Mouse (Mus musculus): ENCODE results near the gene Foxm1. TPM values are rescaled to one million over a fixed set of nuclear protein-coding genes. Genes with fewer than 3 reads are reported as not detected.
"Not testable (repeated sequence)": the region's sequence is repeated elsewhere in the genome, so short reads cannot be mapped to it uniquely, and the experiment has no call there.

Gene Foxm1
- polyA plus RNA-seq, 1 experiment from 2014 or later = 6.7 TPM

GRCm38 (mm10) chr6:128366466-128366865 is 3.7 kb downstream of the Foxm1 start:
- DNase-seq (ENCODE audit: low spot score) = no peak
- WGBS = 93% methylated on average over 5 of the region's 5 CpGs
- Histone ChIP-seq H3K4me1 (replicated peaks; ENCODE audit: control insufficient read depth, insufficient read depth, low read length) (peaks cover 7% of the 10 kb centered on the region), H3K27ac (no peak overlapping the region), H3K4me3 (replicated peaks; ENCODE audit: low read length) (no peak overlapping the region), H3K9ac (no peak overlapping the region), H3K27me3 (ENCODE audit: control insufficient read depth, insufficient read depth, low read length) (no peaks in the 10 kb centered on the region), H3K4me2 (replicated peaks) (no peak overlapping the region), H3K9me3 (ENCODE audit: control insufficient read depth, low read length) (no peaks in the 10 kb centered on the region), H3K36me3 (replicated peaks; ENCODE audit: control insufficient read depth, insufficient read depth) (peaks cover 11% of the 10 kb centered on the region; the same call in 1 of the 2 replicates)
- ATAC-seq (ENCODE audit: low FRiP score) = no peak

GRCm38 (mm10) chr6:128370040-128370439 is 7.3 kb downstream of the Foxm1 start:
- no peak for DNase-seq (ENCODE audit: low spot score)
- WGBS = 95% methylated on average over 5 of the region's 5 CpGs
- no peak for ATAC-seq (ENCODE audit: low FRiP score)
- H3K4me1 ChIP-seq (replicated peaks; ENCODE audit: control insufficient read depth, insufficient read depth, low read length) = peaks cover 5% of the 10 kb centered on the region; the same call in 1 of the 2 replicates
- H3K27ac ChIP-seq = no peak overlapping the region
- no peak overlapping the region for H3K9ac ChIP-seq
- no peak overlapping the region for H3K4me3 ChIP-seq (replicated peaks; ENCODE audit: low read length)
- H3K4me2 ChIP-seq (replicated peaks) = no peak overlapping the region
- no peaks in the 10 kb centered on the region for H3K9me3 ChIP-seq (ENCODE audit: control insufficient read depth, low read length)
- H3K27me3 ChIP-seq (ENCODE audit: control insufficient read depth, insufficient read depth, low read length) = no peaks in the 10 kb centered on the region
- H3K36me3 ChIP-seq (replicated peaks; ENCODE audit: control insufficient read depth, insufficient read depth) = peaks cover 11% of the 10 kb centered on the region; the same call in 1 of the 2 replicates

GRCm38 (mm10) chr6:128375192-128375591 is 12.4 kb downstream of the Foxm1 start, which contains the start of the genes Tex52 and Gm44596:
TSS of gene Tex52 (plus strand) at chr6:128375456.
TSS of gene Gm44596 (plus strand) at chr6:128375503.
- peak; percentile 75; the same call in 1 of the 2 replicates for ATAC-seq (ENCODE audit: low FRiP score)
- peak within 1 kb of the TSS; percentile 49; the same call in 1 of the 2 replicates for H3K27ac ChIP-seq
- no peaks in the 10 kb centered on the region for H3K36me3 ChIP-seq (replicated peaks; ENCODE audit: control insufficient read depth, insufficient read depth)
- H3K9ac ChIP-seq = no peak within 1 kb of the TSS
- 21% methylated on average over 6 of the region's 6 CpGs for WGBS
- H3K4me3 ChIP-seq (replicated peaks; ENCODE audit: low read length) = no peak within 1 kb of the TSS
- H3K4me2 ChIP-seq (replicated peaks) = no peak within 1 kb of the TSS
- DNase-seq (ENCODE audit: low spot score) = peak; percentile 54
- no peaks in the 10 kb centered on the region for H3K27me3 ChIP-seq (ENCODE audit: control insufficient read depth, insufficient read depth, low read length)
- H3K4me1 ChIP-seq (replicated peaks; ENCODE audit: control insufficient read depth, insufficient read depth, low read length) = peaks cover 5% of the 10 kb centered on the region; the same call in 1 of the 2 replicates
- H3K9me3 ChIP-seq (ENCODE audit: control insufficient read depth, low read length) = no peaks in the 10 kb centered on the region

DNA sequence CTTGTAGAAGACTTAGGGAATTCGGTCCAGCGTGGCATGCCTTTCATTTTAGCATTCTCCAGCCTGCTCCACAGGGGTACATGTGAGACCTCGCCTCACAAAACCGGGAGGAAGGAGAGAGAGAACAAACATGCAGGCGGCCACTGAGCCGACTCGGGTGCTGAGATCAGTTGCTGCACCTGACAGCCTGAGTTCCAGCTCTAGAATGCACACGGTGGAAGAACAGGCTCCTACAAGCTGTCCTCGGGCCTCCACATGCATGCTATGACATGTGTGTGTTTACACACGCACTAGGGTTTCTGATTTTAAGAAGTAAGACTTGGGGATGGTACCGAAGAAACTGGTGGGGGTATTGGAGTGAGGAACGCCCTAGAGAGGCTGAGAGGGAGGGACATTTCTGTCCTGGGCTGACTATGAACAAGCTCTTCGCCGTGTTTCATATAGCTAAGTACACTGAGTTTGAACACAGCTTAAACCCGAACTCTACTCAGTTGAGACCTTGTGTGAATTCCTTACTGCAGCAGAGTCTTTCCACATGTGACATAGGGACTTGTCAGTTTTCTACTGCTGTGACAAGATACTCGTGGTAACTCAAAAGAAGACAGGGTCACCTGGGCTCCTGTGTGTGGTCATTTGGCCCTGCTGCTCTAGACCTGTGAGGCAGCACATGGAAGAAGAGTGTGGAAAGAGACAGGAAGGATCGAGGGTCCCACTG is 13.8 kb downstream of the Foxm1 start:
- ATAC-seq (ENCODE audit: low FRiP score) (no peak), DNase-seq (ENCODE audit: low spot score) (no peak)
- Histone ChIP-seq H3K4me2 (replicated peaks) (no peak overlapping the region), H3K4me1 (replicated peaks; ENCODE audit: control insufficient read depth, insufficient read depth, low read length) (peaks cover 5% of the 10 kb centered on the region; the same call in 1 of the 2 replicates), H3K9ac (no peak overlapping the region), H3K9me3 (ENCODE audit: control insufficient read depth, low read length) (no peaks in the 10 kb centered on the region), H3K36me3 (replicated peaks; ENCODE audit: control insufficient read depth, insufficient read depth) (no peaks in the 10 kb centered on the region), H3K4me3 (replicated peaks; ENCODE audit: low read length) (no peak overlapping the region), H3K27me3 (ENCODE audit: control insufficient read depth, insufficient read depth, low read length) (no peaks in the 10 kb centered on the region), H3K27ac (no peak overlapping the region)
- 94% methylated on average over 17 of the region's 17 CpGs for WGBS

- H3K27ac ChIP-seq = no peak overlapping the region
- H3K27me3 ChIP-seq (ENCODE audit: control insufficient read depth, insufficient read depth, low read length) = no peaks in the 10 kb centered on the region
- no peak overlapping the region for H3K9ac ChIP-seq
- no peak overlapping the region for H3K4me3 ChIP-seq (replicated peaks; ENCODE audit: low read length)
- no peaks in the 10 kb centered on the region for H3K9me3 ChIP-seq (ENCODE audit: control insufficient read depth, low read length)
- 86% methylated on average over 16 of the region's 16 CpGs for WGBS
- ATAC-seq (ENCODE audit: low FRiP score) = no peak
- H3K36me3 ChIP-seq (replicated peaks; ENCODE audit: control insufficient read depth, insufficient read depth) = no peaks in the 10 kb centered on the region
- H3K4me1 ChIP-seq (replicated peaks; ENCODE audit: control insufficient read depth, insufficient read depth, low read length) = peaks cover 4% of the 10 kb centered on the region; the same call in 1 of the 2 replicates
- no peak overlapping the region for H3K4me2 ChIP-seq (replicated peaks)
- DNase-seq (ENCODE audit: low spot score) = no peak
Measured at GRCm38 (mm10) chr6:128379636-128380035, 16.9 kb downstream of the Foxm1 start.

- H3K4me2 ChIP-seq (replicated peaks); H3K9ac ChIP-seq; H3K4me1 ChIP-seq (replicated peaks; ENCODE audit: control insufficient read depth, insufficient read depth, low read length); ATAC-seq (ENCODE audit: low FRiP score); H3K9me3 ChIP-seq (ENCODE audit: control insufficient read depth, low read length); H3K27ac ChIP-seq; DNase-seq (ENCODE audit: low spot score); H3K36me3 ChIP-seq (replicated peaks; ENCODE audit: control insufficient read depth, insufficient read depth); H3K4me3 ChIP-seq (replicated peaks; ENCODE audit: low read length); H3K27me3 ChIP-seq (ENCODE audit: control insufficient read depth, insufficient read depth, low read length): not testable (repeated sequence)
- WGBS = 87% methylated on average over 1 of the region's 1 CpGs
Measured at GRCm38 (mm10) chr6:128380594-128381167, 17.9 kb downstream of the Foxm1 start.

DNA sequence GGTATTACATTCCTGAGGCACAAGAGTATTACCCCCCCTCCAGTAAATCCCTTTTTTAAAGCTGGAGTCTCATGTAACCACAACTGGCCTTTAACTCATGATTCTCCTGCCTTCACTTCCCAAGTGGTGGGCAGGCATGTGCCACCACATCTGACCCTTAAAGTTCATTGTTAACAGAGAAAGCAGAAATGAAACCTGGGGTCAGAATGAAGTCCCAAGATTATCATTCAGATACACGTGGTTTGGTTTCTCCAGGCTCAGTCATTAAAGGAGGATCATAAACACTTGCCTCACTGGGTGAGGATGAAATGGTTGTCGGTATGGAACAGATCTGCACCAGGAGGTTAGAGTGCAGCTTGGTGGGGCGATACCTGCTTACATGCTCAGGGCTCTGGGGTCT is 18.5 kb downstream of the Foxm1 start:
- Histone ChIP-seq H3K9ac (no peak overlapping the region), H3K4me2 (replicated peaks) (no peak overlapping the region), H3K36me3 (replicated peaks; ENCODE audit: control insufficient read depth, insufficient read depth) (no peaks in the 10 kb centered on the region), H3K27me3 (ENCODE audit: control insufficient read depth, insufficient read depth, low read length) (no peaks in the 10 kb centered on the region), H3K9me3 (ENCODE audit: control insufficient read depth, low read length) (no peaks in the 10 kb centered on the region), H3K4me3 (replicated peaks; ENCODE audit: low read length) (no peak overlapping the region), H3K27ac (no peak overlapping the region), H3K4me1 (replicated peaks; ENCODE audit: control insufficient read depth, insufficient read depth, low read length) (no peaks in the 10 kb centered on the region)
- WGBS = 85% methylated on average over 3 of the region's 3 CpGs
- DNase-seq (ENCODE audit: low spot score) (no peak), ATAC-seq (ENCODE audit: low FRiP score) (no peak)

GRCm38 (mm10) chr6:128383752-128384151 is 21.0 kb downstream of the Foxm1 start:
- Histone ChIP-seq H3K4me3 (replicated peaks; ENCODE audit: low read length) (no peak overlapping the region), H3K4me1 (replicated peaks; ENCODE audit: control insufficient read depth, insufficient read depth, low read length) (no peaks in the 10 kb centered on the region), H3K27me3 (ENCODE audit: control insufficient read depth, insufficient read depth, low read length) (no peaks in the 10 kb centered on the region), H3K36me3 (replicated peaks; ENCODE audit: control insufficient read depth, insufficient read depth) (no peaks in the 10 kb centered on the region), H3K9me3 (ENCODE audit: control insufficient read depth, low read length) (no peaks in the 10 kb centered on the region), H3K27ac (no peak overlapping the region), H3K4me2 (replicated peaks) (no peak overlapping the region), H3K9ac (no peak overlapping the region)
- ATAC-seq (ENCODE audit: low FRiP score) (no peak), DNase-seq (ENCODE audit: low spot score) (no peak)
- WGBS = 76% methylated on average over 7 of the region's 7 CpGs

DNA sequence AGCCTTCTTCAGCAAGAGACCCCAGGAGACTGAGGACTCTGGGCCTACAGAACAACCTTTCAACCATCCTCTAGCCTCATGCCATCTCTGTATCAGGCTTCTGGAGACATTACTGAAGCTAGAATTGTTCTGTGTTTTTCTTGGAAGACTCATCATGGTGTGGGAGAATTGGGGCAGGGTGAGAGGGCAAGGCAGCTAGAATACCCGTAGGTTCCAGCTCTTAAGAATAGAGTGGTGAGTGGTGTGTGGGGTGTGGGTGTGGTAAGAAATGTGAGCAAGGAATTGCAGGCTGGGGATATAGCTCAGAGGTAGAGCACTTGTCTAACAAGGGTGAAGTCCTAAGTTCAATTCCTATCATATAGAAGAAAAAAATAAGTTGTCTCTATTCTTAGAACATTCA is 22.3 kb downstream of the Foxm1 start:
- WGBS = 84% methylated on average over 1 of the region's 1 CpGs
- H3K4me2 ChIP-seq (replicated peaks) = no peak overlapping the region
- no peaks in the 10 kb centered on the region for H3K36me3 ChIP-seq (replicated peaks; ENCODE audit: control insufficient read depth, insufficient read depth)
- no peaks in the 10 kb centered on the region for H3K27me3 ChIP-seq (ENCODE audit: control insufficient read depth, insufficient read depth, low read length)
- no peak overlapping the region for H3K4me3 ChIP-seq (replicated peaks; ENCODE audit: low read length)
- ATAC-seq (ENCODE audit: low FRiP score) (no peak), DNase-seq (ENCODE audit: low spot score) (no peak)
- no peaks in the 10 kb centered on the region for H3K9me3 ChIP-seq (ENCODE audit: control insufficient read depth, low read length)
- H3K4me1 ChIP-seq (replicated peaks; ENCODE audit: control insufficient read depth, insufficient read depth, low read length) = no peaks in the 10 kb centered on the region
- no peak overlapping the region for H3K27ac ChIP-seq
- no peak overlapping the region for H3K9ac ChIP-seq
